Mouse (Mus musculus) cerebellum, adult 2 months (tissue): ENCODE data around the gene Snx4.

Experiments used
- CTCF ChIP-seq: fragments of 200-500 bp; IDR thresholded peaks from 2 replicates; pipeline ENCODE4 v1.5.1; 2011; ENCODE audit warnings: low read depth, mild to moderate bottlenecking, control low read depth, low read length, moderate library complexity, borderline replicate concordance; ENCODE audit not compliant: insufficient read depth
- POLR2A ChIP-seq: fragments of 200-500 bp; IDR thresholded peaks from 2 replicates; pipeline ENCODE4 v1.6.1; 2011; ENCODE audit warnings: low read length, control low read depth, borderline replicate concordance; ENCODE audit not compliant: insufficient read depth

GRCm38 (mm10) chr16:33260825-33261224 lies 9.6 kb downstream of the Snx4 start:
- TF ChIP-seq POLR2A = no peak
- TF ChIP-seq CTCF = no peak
